17 mouse cellular contexts compared by ENCODE assay signal in the genomic region with DNA sequence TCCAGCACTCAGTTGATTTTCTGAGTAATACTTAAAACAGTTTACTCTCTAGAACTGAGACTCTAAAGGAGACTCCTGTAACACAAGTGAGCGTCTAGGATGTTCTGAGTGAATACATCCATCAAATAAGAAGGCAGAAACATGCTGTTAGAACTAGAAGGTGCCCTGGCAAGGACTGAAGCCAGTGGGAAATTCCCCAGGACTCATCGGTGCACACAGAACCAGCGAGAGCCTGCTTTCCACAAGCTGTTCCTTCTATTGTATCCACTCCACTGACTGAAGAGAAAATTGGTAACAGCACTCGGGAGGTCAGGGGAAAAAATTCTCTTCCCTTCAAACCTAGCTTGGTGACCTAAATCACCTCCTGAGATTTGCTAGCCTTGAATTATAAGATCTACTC.
"Had no signal": no experiment of that assay in that cellular context is flagged by ENCODE, and none has a peak within 500 bp of the region (broad histone marks: within the 10 kb centered on the region; RNA-seq: fewer than 3 reads in every experiment).

No protein-coding gene starts in this region.

- H3K9ac ChIP-seq: lung, embryonic 15.5 days; midbrain, embryonic 13.5 days; midbrain, embryonic 15.5 days; neural tube, embryonic 12.5 days; stomach, embryonic 15.5 days had no signal

- H3K36me3 ChIP-seq: lung, embryonic 15.5 days; midbrain, embryonic 13.5 days; midbrain, embryonic 15.5 days; neural tube, embryonic 12.5 days; stomach, embryonic 15.5 days had no signal

- H3K4me2 ChIP-seq: lung, embryonic 15.5 days; midbrain, embryonic 11.5 days; midbrain, embryonic 13.5 days; midbrain, embryonic 15.5 days; neural tube, embryonic 12.5 days; stomach, embryonic 15.5 days had no signal

- H3K9me3 ChIP-seq: lung, embryonic 15.5 days; megakaryocyte, embryonic 14.5 days; midbrain, embryonic 13.5 days; midbrain, embryonic 15.5 days; neural tube, embryonic 12.5 days; stomach, embryonic 15.5 days had no signal

- H3K4me3 ChIP-seq: lung, embryonic 15.5 days; megakaryocyte, embryonic 14.5 days; midbrain, embryonic 13.5 days; midbrain, embryonic 15.5 days; neural tube, embryonic 12.5 days; stomach, embryonic 15.5 days had no signal

- DNase-seq: lung, adult 2 months; lung, postnatal 14 days; lung, postnatal 36 days; right cerebral cortex, postnatal 14 days; thymus, adult 2 months; thymus, postnatal 25 days; thymus, postnatal 4 days had no signal

- H3K4me1 ChIP-seq: midbrain, embryonic 15.5 days had no signal

- H3K27ac ChIP-seq: lung, embryonic 15.5 days; macrophage; midbrain, embryonic 13.5 days; midbrain, embryonic 15.5 days; neural tube, embryonic 12.5 days; stomach, embryonic 15.5 days; stomach, postnatal 0 days had no signal

- H3K27me3 ChIP-seq: lung, embryonic 15.5 days; megakaryocyte, embryonic 14.5 days; midbrain, embryonic 13.5 days; midbrain, embryonic 15.5 days; neural tube, embryonic 12.5 days; stomach, embryonic 15.5 days had no signal

- ATAC-seq: lung, postnatal 0 days; midbrain, embryonic 13.5 days; midbrain, embryonic 15.5 days had no signal
